ENCODE assay signal across 26 mouse cellular contexts in genomic region chr13:99222476-99222875, GRCm38 (mm10). TPM values are rescaled to one million over a fixed set of nuclear protein-coding genes. Genes with fewer than 3 reads are reported as not detected.
"Had no signal": no experiment of that assay in that cellular context is flagged by ENCODE, and none has a peak within 500 bp of the region (broad histone marks: within the 10 kb centered on the region; RNA-seq: fewer than 3 reads in every experiment).

No protein-coding gene starts in this region.

- H3K4me3 ChIP-seq: hindbrain, embryonic 10.5 days; hindbrain, embryonic 12.5 days; intestine, embryonic 15.5 days; layer of hippocampus, adult 2 months; left cerebral cortex, adult 2 months; limb, embryonic 10.5 days; limb, embryonic 12.5 days; liver, embryonic 13.5 days; liver, embryonic 15.5 days had no signal

- H3K9ac ChIP-seq: hindbrain, embryonic 12.5 days; hindbrain, embryonic 14.5 days; intestine, embryonic 15.5 days; limb, embryonic 12.5 days; liver, embryonic 13.5 days; liver, embryonic 15.5 days had no signal

- H3K36me3 ChIP-seq: hindbrain, embryonic 10.5 days; hindbrain, embryonic 12.5 days; intestine, embryonic 15.5 days; limb, embryonic 10.5 days; limb, embryonic 12.5 days; liver, embryonic 13.5 days; liver, embryonic 15.5 days had no signal

- DNase-seq: gastrocnemius, postnatal 10 days; gastrocnemius, postnatal 25 days; heart, postnatal 10 days; heart, postnatal 4 days; kidney, adult 18-20 months; kidney, adult 8-10 months; kidney, postnatal 10 days; kidney, postnatal 25 days; kidney, postnatal 4 days; liver; liver, embryonic 13.5 days had no signal

- H3K4me2 ChIP-seq: heart, embryonic 11.5 days; hindbrain, embryonic 12.5 days; hindbrain, embryonic 14.5 days; intestine, embryonic 15.5 days; limb, embryonic 12.5 days; liver, embryonic 11.5 days; liver, embryonic 13.5 days; liver, embryonic 15.5 days had no signal

- H3K27ac ChIP-seq: hindbrain, embryonic 10.5 days; hindbrain, embryonic 12.5 days; hindbrain, embryonic 14.5 days; intestine, embryonic 15.5 days; layer of hippocampus, adult 2 months; left cerebral cortex, adult 2 months; limb, embryonic 12.5 days; liver, embryonic 13.5 days; liver, embryonic 15.5 days had no signal

- H3K9me3 ChIP-seq: hindbrain, embryonic 10.5 days; hindbrain, embryonic 12.5 days; intestine, embryonic 15.5 days; limb, embryonic 10.5 days; limb, embryonic 12.5 days; liver, embryonic 13.5 days; liver, embryonic 15.5 days had no signal

- H3K4me1 ChIP-seq: hindbrain, embryonic 12.5 days; intestine, embryonic 15.5 days; liver, embryonic 15.5 days had no signal

- ATAC-seq: hindbrain, embryonic 16.5 days; inflammation-experienced regulatory T-cells, adult 6 months; intestine, embryonic 15.5 days; intestine, postnatal 0 days had no signal

- H3K27me3 ChIP-seq: hindbrain, embryonic 12.5 days; intestine, embryonic 15.5 days; limb, embryonic 12.5 days; liver, embryonic 13.5 days; liver, embryonic 15.5 days had no signal

RNA-seq across cellular contexts. Expression of gene Zfp366, which starts 37.9 kb away (rescaled TPM):
- total RNA-seq: granulocyte monocyte progenitor cell, adult 5-6 weeks had no signal
